Mouse (Mus musculus) spleen, adult 2 months (tissue): Measurements from ENCODE around the gene Dnaic2. TPM values are rescaled to one million over a fixed set of nuclear protein-coding genes. Genes with fewer than 3 reads are reported as not detected.

Experiments used
- DNase-seq, 2 experiments: peaks; one replicate each; pipeline versions ENCODE4 v3.0.0 to v3.0.0-alpha.2; 2012 to 2021; ENCODE audit warnings: low spot score in 2 of 2, low read depth in 1 of 2
- H3K27ac ChIP-seq: fragments of 200-500 bp; 2 replicates; pipeline ENCODE4 v1.5.1; 2012; ENCODE audit warnings: low read length, inconsistent platforms; ENCODE audit not compliant: insufficient read depth
- H3K27me3 ChIP-seq: fragments of 200-500 bp; 2 replicates; pipeline ENCODE4 v1.6.1; 2012; ENCODE audit warnings: mild to moderate bottlenecking, moderate library complexity, low read length, inconsistent platforms; ENCODE audit not compliant: control insufficient read depth, insufficient read depth
- H3K36me3 ChIP-seq: fragments of 200-500 bp; 2 replicates; pipeline ENCODE4 v1.6.1; 2012; ENCODE audit warnings: mild to moderate bottlenecking, low read length, inconsistent platforms; ENCODE audit not compliant: control insufficient read depth, insufficient read depth
- H3K4me1 ChIP-seq: fragments of 200-500 bp; 2 replicates; pipeline ENCODE4 v1.6.1; 2011; ENCODE audit warnings: inconsistent platforms; ENCODE audit not compliant: control insufficient read depth, insufficient read depth, insufficient read length
- H3K4me3 ChIP-seq: fragments of 200-500 bp; 2 replicates; pipeline ENCODE4 v1.5.1; 2011; ENCODE audit warnings: mild to moderate bottlenecking, inconsistent platforms; ENCODE audit not compliant: insufficient read depth, insufficient read length; ENCODE audit errors: extremely low read depth
- CTCF ChIP-seq: fragments of 200-500 bp; IDR thresholded peaks from 2 replicates; pipeline ENCODE4 v1.5.1; 2011; ENCODE audit warnings: mild to moderate bottlenecking, inconsistent platforms; ENCODE audit not compliant: insufficient read depth, insufficient read length, insufficient replicate concordance; ENCODE audit errors: extremely low read depth
- POLR2A ChIP-seq: fragments of 200-500 bp; IDR thresholded peaks from 2 replicates; pipeline ENCODE4 v1.6.1; 2011; ENCODE audit warnings: low read depth, low read length, inconsistent platforms
- WGBS: fragments of 180-500 bp; shearing (Covaris S2); methylation state at CpG from one replicate; pipeline ENCODE4 v1.1.7; 2018; 5-methylcytosine and 5-hydroxymethylcytosine counted together
- polyA plus RNA-seq: library from polyadenylated mRNA; depleted of rRNA; stranded (reverse); fragments of >200 nt; gene quantifications from 2 replicates; pipeline ENCODE4 v1.2.3, GENCODE M21; 2012

The Dnaic2 gene
- polyA plus RNA-seq, 1 experiment: 0.39 TPM

GRCm38 (mm10) chr11:114786326-114786725 lies 59.1 kb downstream of the Dnaic2 start:
- TF ChIP-seq POLR2A (no peak), CTCF (no peak)
- peaks cover 11% of the 10 kb centered on the region; the same call in 1 of the 2 replicates for H3K27me3 ChIP-seq
- H3K4me3 ChIP-seq: no peak overlapping the region
- H3K4me1 ChIP-seq: peaks cover 11% of the 10 kb centered on the region
- H3K36me3 ChIP-seq: no peaks in the 10 kb centered on the region
- DNase-seq: no peak
- 7% methylated on average over 43 of the region's 43 CpGs for WGBS
- H3K27ac ChIP-seq: no peak overlapping the region

GRCm38 (mm10) chr11:114787611-114788010 lies 60.4 kb downstream of the Dnaic2 start:
- no peak for DNase-seq
- H3K4me1 ChIP-seq: peaks cover 21% of the 10 kb centered on the region
- peaks cover 17% of the 10 kb centered on the region for H3K27me3 ChIP-seq
- H3K27ac ChIP-seq: no peak overlapping the region
- TF ChIP-seq CTCF (no peak), POLR2A (no peak)
- no peak overlapping the region for H3K4me3 ChIP-seq
- WGBS: 82% methylated on average over 3 of the region's 3 CpGs
- H3K36me3 ChIP-seq: no peaks in the 10 kb centered on the region

GRCm38 (mm10) chr11:114789061-114789714 lies 62.0 kb downstream of the Dnaic2 start:
- Histone ChIP-seq H3K27me3 (peaks cover 17% of the 10 kb centered on the region), H3K27ac (no peak overlapping the region), H3K4me3 (no peak overlapping the region), H3K36me3 (no peaks in the 10 kb centered on the region), H3K4me1 (peaks cover 21% of the 10 kb centered on the region)
- TF ChIP-seq POLR2A (no peak), CTCF (peak; percentile 94)
- DNase-seq: peak in 1 of 2 experiments; percentile 77
- 13% methylated on average over 30 of the region's 30 CpGs for WGBS

GRCm38 (mm10) chr11:114789716-114790115 lies 62.5 kb downstream of the Dnaic2 start:
- WGBS: 73% methylated on average over 9 of the region's 9 CpGs
- Histone ChIP-seq H3K27ac (no peak overlapping the region), H3K4me1 (peaks cover 21% of the 10 kb centered on the region), H3K36me3 (no peaks in the 10 kb centered on the region), H3K4me3 (no peak overlapping the region), H3K27me3 (peaks cover 17% of the 10 kb centered on the region)
- no peak for DNase-seq
- TF ChIP-seq CTCF (no peak), POLR2A (no peak)

GRCm38 (mm10) chr11:114790171-114790570 lies 63.0 kb downstream of the Dnaic2 start:
- TF ChIP-seq CTCF (no peak), POLR2A (no peak)
- Histone ChIP-seq H3K4me1 (peaks cover 21% of the 10 kb centered on the region), H3K27ac (no peak overlapping the region), H3K36me3 (no peaks in the 10 kb centered on the region), H3K27me3 (peaks cover 16% of the 10 kb centered on the region), H3K4me3 (no peak overlapping the region)
- no peak for DNase-seq
- WGBS: 73% methylated on average over 12 of the region's 12 CpGs

GRCm38 (mm10) chr11:114790841-114791240 lies 63.6 kb downstream of the Dnaic2 start:
- Histone ChIP-seq H3K27me3 (peaks cover 14% of the 10 kb centered on the region), H3K36me3 (no peaks in the 10 kb centered on the region), H3K27ac (no peak overlapping the region), H3K4me1 (peaks cover 21% of the 10 kb centered on the region), H3K4me3 (no peak overlapping the region)
- TF ChIP-seq CTCF: peak; percentile 6; the same call in 1 of the 2 replicates
- TF ChIP-seq POLR2A: no peak
- DNase-seq: no peak
- WGBS: 36% methylated on average over 4 of the region's 4 CpGs

- WGBS: 6% methylated on average over 50 of the region's 50 CpGs
- DNase-seq: no peak
- Histone ChIP-seq H3K36me3 (no peaks in the 10 kb centered on the region), H3K27ac (no peak overlapping the region), H3K4me3 (peak overlapping the region; percentile 32; the same call in 1 of the 2 replicates), H3K27me3 (peaks cover 10% of the 10 kb centered on the region), H3K4me1 (peaks cover 18% of the 10 kb centered on the region)
- TF ChIP-seq POLR2A: no peak
- TF ChIP-seq CTCF: no peak
Measured at GRCm38 (mm10) chr11:114791351-114791889, 64.2 kb downstream of the Dnaic2 start.
